Mouse (Mus musculus) hindlimb bud, embryonic 11.5 days (tissue): Measurements from ENCODE around the gene App.
A peak's percentile ranks its signal among the peaks of the same experiment; 100 is the strongest.

Experiments used
- DNase-seq: peaks from one replicate; pipeline ENCODE4 v3.0.0-alpha.2; 2012; ENCODE audit warnings: low read depth, low spot score; ENCODE audit errors: extremely low spot score

Gene App

GRCm38 (mm10) chr16:84985340-84985739 is 188.2 kb downstream of the App start:
- no peak for DNase-seq

GRCm38 (mm10) chr16:84983428-84983827 is 190.1 kb downstream of the App start:
- DNase-seq = no peak

GRCm38 (mm10) chr16:84982589-84982988 is 191.0 kb downstream of the App start:
- DNase-seq = no peak

- no peak for DNase-seq
Observed at GRCm38 (mm10) chr16:84978589-84978988, 195.0 kb downstream of the App start.

- no peak for DNase-seq
Observed at GRCm38 (mm10) chr16:84974176-84974518, 199.4 kb downstream of the App start.

- no peak for DNase-seq
Observed at GRCm38 (mm10) chr16:84973446-84974175, 200.0 kb downstream of the App start.

GRCm38 (mm10) chr16:84971535-84972330 is 201.8 kb downstream of the App start:
- DNase-seq = no peak

GRCm38 (mm10) chr16:84969026-84969425 is 204.5 kb downstream of the App start:
- no peak for DNase-seq

GRCm38 (mm10) chr16:84966983-84967382 is 206.6 kb downstream of the App start:
- DNase-seq = no peak

GRCm38 (mm10) chr16:84966096-84966495 is 207.5 kb downstream of the App start:
- no peak for DNase-seq

GRCm38 (mm10) chr16:84963960-84964359 is 209.6 kb downstream of the App start:
- DNase-seq = no peak

- no peak for DNase-seq
Observed at GRCm38 (mm10) chr16:84963527-84963926, 210.0 kb downstream of the App start.

GRCm38 (mm10) chr16:84957253-84957652 is 216.3 kb downstream of the App start:
- no peak for DNase-seq

- no peak for DNase-seq
Observed at GRCm38 (mm10) chr16:84956690-84957089, 216.9 kb downstream of the App start.

- no peak for DNase-seq
Observed at GRCm38 (mm10) chr16:84955840-84956239, 217.7 kb downstream of the App start.

- peak; percentile 69 for DNase-seq
Observed at GRCm38 (mm10) chr16:84955204-84955839, 218.2 kb downstream of the App start.

- DNase-seq = no peak
Observed at GRCm38 (mm10) chr16:84931024-84931423, 242.5 kb downstream of the App start.

GRCm38 (mm10) chr16:84927827-84928226 is 245.7 kb downstream of the App start:
- no peak for DNase-seq

GRCm38 (mm10) chr16:84919649-84920308 is 253.8 kb downstream of the App start:
- peak; percentile 42 for DNase-seq

- DNase-seq = no peak
Observed at GRCm38 (mm10) chr16:84919087-84919486, 254.5 kb downstream of the App start.

GRCm38 (mm10) chr16:84916772-84917171 is 256.8 kb downstream of the App start:
- no peak for DNase-seq
